Mouse (Mus musculus): Measurements from ENCODE around the gene Slc7a4. TPM values are rescaled to one million over a fixed set of nuclear protein-coding genes. Genes with fewer than 3 reads are reported as not detected.
"Not testable (repeated sequence)": the region's sequence is repeated elsewhere in the genome, so short reads cannot be mapped to it uniquely, and the experiment has no call there.

Gene Slc7a4
- polyA plus RNA-seq, 1 experiment = 40.8 TPM

- DNase-seq = no peak
- WGBS = 86% methylated on average over 5 of the region's 5 CpGs
- peaks cover 3% of the 10 kb centered on the region; the same call in 1 of the 2 replicates for H3K4me1 ChIP-seq (ENCODE audit: control insufficient read depth, insufficient read depth, low read length)
- no peak overlapping the region for H3K4me3 ChIP-seq (replicated peaks; ENCODE audit: insufficient read depth, low read depth, low read length)
- TF ChIP-seq CTCF (IDR thresholded peaks at IDR 0.05; ENCODE audit: borderline replicate concordance, insufficient read depth, low read depth, low read length) (no peak), POLR2A (IDR thresholded peaks at IDR 0.05; ENCODE audit: borderline replicate concordance, insufficient read depth, low read length) (no peak)
- H3K27ac ChIP-seq (ENCODE audit: insufficient read depth, low read length) = no peak overlapping the region
- H3K27me3 ChIP-seq (ENCODE audit: control insufficient read depth, insufficient read depth, low read length) = no peaks in the 10 kb centered on the region
These were observed 33.2 kb upstream of the Slc7a4 start for GRCm38 (mm10) chr16:17616212-17616611.

GRCm38 (mm10) chr16:17614740-17615139 lies 31.7 kb upstream of the Slc7a4 start:
- H3K27me3 ChIP-seq (ENCODE audit: control insufficient read depth, insufficient read depth, low read length); H3K4me1 ChIP-seq (ENCODE audit: control insufficient read depth, insufficient read depth, low read length); H3K27ac ChIP-seq (ENCODE audit: insufficient read depth, low read length); H3K4me3 ChIP-seq (replicated peaks; ENCODE audit: insufficient read depth, low read depth, low read length); DNase-seq: not testable (repeated sequence)
- WGBS = 85% methylated on average over 6 of the region's 6 CpGs
- peak; percentile 43; the same call in 1 of the 2 replicates for TF ChIP-seq CTCF (IDR thresholded peaks at IDR 0.05; ENCODE audit: borderline replicate concordance, insufficient read depth, low read depth, low read length)

GRCm38 (mm10) chr16:17611383-17611782 lies 28.4 kb upstream of the Slc7a4 start:
- no peak overlapping the region for H3K4me3 ChIP-seq (replicated peaks; ENCODE audit: insufficient read depth, low read depth, low read length)
- no peak for DNase-seq
- no peaks in the 10 kb centered on the region for H3K27me3 ChIP-seq (ENCODE audit: control insufficient read depth, insufficient read depth, low read length)
- 50% methylated on average over 4 of the region's 4 CpGs for WGBS
- H3K27ac ChIP-seq (ENCODE audit: insufficient read depth, low read length) = no peak overlapping the region
- TF ChIP-seq POLR2A (IDR thresholded peaks at IDR 0.05; ENCODE audit: borderline replicate concordance, insufficient read depth, low read length) (no peak), CTCF (IDR thresholded peaks at IDR 0.05; ENCODE audit: borderline replicate concordance, insufficient read depth, low read depth, low read length) (no peak)
- H3K4me1 ChIP-seq (ENCODE audit: control insufficient read depth, insufficient read depth, low read length) = no peaks in the 10 kb centered on the region

GRCm38 (mm10) chr16:17605684-17606083 lies 22.7 kb upstream of the Slc7a4 start:
- no peak for DNase-seq
- TF ChIP-seq POLR2A (IDR thresholded peaks at IDR 0.05; ENCODE audit: borderline replicate concordance, insufficient read depth, low read length) = no peak
- TF ChIP-seq CTCF (IDR thresholded peaks at IDR 0.05; ENCODE audit: borderline replicate concordance, insufficient read depth, low read depth, low read length) = no peak
- no peaks in the 10 kb centered on the region for H3K4me1 ChIP-seq (ENCODE audit: control insufficient read depth, insufficient read depth, low read length)
- no peak overlapping the region for H3K27ac ChIP-seq (ENCODE audit: insufficient read depth, low read length)
- 63% methylated on average over 5 of the region's 5 CpGs for WGBS
- H3K4me3 ChIP-seq (replicated peaks; ENCODE audit: insufficient read depth, low read depth, low read length) = no peak overlapping the region
- no peaks in the 10 kb centered on the region; the same call in 1 of the 2 replicates for H3K27me3 ChIP-seq (ENCODE audit: control insufficient read depth, insufficient read depth, low read length)

- WGBS = 10% methylated on average over 4 of the region's 4 CpGs
- TF ChIP-seq POLR2A (IDR thresholded peaks at IDR 0.05; ENCODE audit: borderline replicate concordance, insufficient read depth, low read length) = no peak
- TF ChIP-seq CTCF (IDR thresholded peaks at IDR 0.05; ENCODE audit: borderline replicate concordance, insufficient read depth, low read depth, low read length) = no peak
- DNase-seq = no peak
- H3K4me3 ChIP-seq (replicated peaks; ENCODE audit: insufficient read depth, low read depth, low read length) = no peak overlapping the region
- H3K27me3 ChIP-seq (ENCODE audit: control insufficient read depth, insufficient read depth, low read length) = no peaks in the 10 kb centered on the region; the same call in 1 of the 2 replicates
- H3K27ac ChIP-seq (ENCODE audit: insufficient read depth, low read length) = no peak overlapping the region
- H3K4me1 ChIP-seq (ENCODE audit: control insufficient read depth, insufficient read depth, low read length) = no peaks in the 10 kb centered on the region
These were observed 21.9 kb upstream of the Slc7a4 start for GRCm38 (mm10) chr16:17604941-17605340.

- DNase-seq = no peak
These were observed 18.0 kb upstream of the Slc7a4 start for GRCm38 (mm10) chr16:17600944-17601562.

GRCm38 (mm10) chr16:17590731-17591130 lies 7.7 kb upstream of the Slc7a4 start:
- WGBS = 27% methylated on average over 2 of the region's 2 CpGs
- H3K27me3 ChIP-seq (ENCODE audit: control insufficient read depth, insufficient read depth, low read length) = no peaks in the 10 kb centered on the region

More at GRCm38 (mm10) chr16:17600944-17601562, 18.0 kb upstream of the Slc7a4 start:
- WGBS = 43% methylated on average over 3 of the region's 3 CpGs
- Histone ChIP-seq H3K27ac (ENCODE audit: insufficient read depth, low read length) (no peak overlapping the region), H3K4me3 (replicated peaks; ENCODE audit: insufficient read depth, low read depth, low read length) (no peak overlapping the region), H3K27me3 (ENCODE audit: control insufficient read depth, insufficient read depth, low read length) (no peaks in the 10 kb centered on the region; the same call in 1 of the 2 replicates), H3K4me1 (ENCODE audit: control insufficient read depth, insufficient read depth, low read length) (no peaks in the 10 kb centered on the region)
- TF ChIP-seq POLR2A (IDR thresholded peaks at IDR 0.05; ENCODE audit: borderline replicate concordance, insufficient read depth, low read length) (no peak), CTCF (IDR thresholded peaks at IDR 0.05; ENCODE audit: borderline replicate concordance, insufficient read depth, low read depth, low read length) (no peak)

GRCm38 (mm10) chr16:17584555-17584954 lies 1.5 kb upstream of the Slc7a4 start:
- WGBS = 79% methylated on average over 7 of the region's 7 CpGs

More at GRCm38 (mm10) chr16:17590731-17591130, 7.7 kb upstream of the Slc7a4 start:
- no peak for DNase-seq
- H3K27ac ChIP-seq (ENCODE audit: insufficient read depth, low read length) = no peak overlapping the region
- TF ChIP-seq POLR2A (IDR thresholded peaks at IDR 0.05; ENCODE audit: borderline replicate concordance, insufficient read depth, low read length) (no peak), CTCF (IDR thresholded peaks at IDR 0.05; ENCODE audit: borderline replicate concordance, insufficient read depth, low read depth, low read length) (no peak)
- no peaks in the 10 kb centered on the region for H3K4me1 ChIP-seq (ENCODE audit: control insufficient read depth, insufficient read depth, low read length)
- no peak overlapping the region for H3K4me3 ChIP-seq (replicated peaks; ENCODE audit: insufficient read depth, low read depth, low read length)

More at GRCm38 (mm10) chr16:17584555-17584954, 1.5 kb upstream of the Slc7a4 start:
- no peak for TF ChIP-seq CTCF (IDR thresholded peaks at IDR 0.05; ENCODE audit: borderline replicate concordance, insufficient read depth, low read depth, low read length)
- no peak for TF ChIP-seq POLR2A (IDR thresholded peaks at IDR 0.05; ENCODE audit: borderline replicate concordance, insufficient read depth, low read length)
- Histone ChIP-seq H3K27me3 (ENCODE audit: control insufficient read depth, insufficient read depth, low read length) (no peaks in the 10 kb centered on the region), H3K27ac (ENCODE audit: insufficient read depth, low read length) (no peak overlapping the region), H3K4me1 (ENCODE audit: control insufficient read depth, insufficient read depth, low read length) (no peaks in the 10 kb centered on the region), H3K4me3 (replicated peaks; ENCODE audit: insufficient read depth, low read depth, low read length) (no peak overlapping the region)
- no peak for DNase-seq
